Mouse (Mus musculus) effector memory CD4-positive, alpha-beta T cell, adult 5 months (primary cell): ENCODE data around the gene Ipo7. TPM values are rescaled to one million over a fixed set of nuclear protein-coding genes. Genes with fewer than 3 reads are reported as not detected.

Source experiments
- polyA plus RNA-seq: library from polyadenylated mRNA; unstranded; fragments of 100-300 nt; shearing (Covaris generic); gene quantifications from one replicate; pipeline ENCODE4 v1.2.1, GENCODE M21; 2017

Ipo7 gene
- polyA plus RNA-seq = 35.8 TPM

DNA sequence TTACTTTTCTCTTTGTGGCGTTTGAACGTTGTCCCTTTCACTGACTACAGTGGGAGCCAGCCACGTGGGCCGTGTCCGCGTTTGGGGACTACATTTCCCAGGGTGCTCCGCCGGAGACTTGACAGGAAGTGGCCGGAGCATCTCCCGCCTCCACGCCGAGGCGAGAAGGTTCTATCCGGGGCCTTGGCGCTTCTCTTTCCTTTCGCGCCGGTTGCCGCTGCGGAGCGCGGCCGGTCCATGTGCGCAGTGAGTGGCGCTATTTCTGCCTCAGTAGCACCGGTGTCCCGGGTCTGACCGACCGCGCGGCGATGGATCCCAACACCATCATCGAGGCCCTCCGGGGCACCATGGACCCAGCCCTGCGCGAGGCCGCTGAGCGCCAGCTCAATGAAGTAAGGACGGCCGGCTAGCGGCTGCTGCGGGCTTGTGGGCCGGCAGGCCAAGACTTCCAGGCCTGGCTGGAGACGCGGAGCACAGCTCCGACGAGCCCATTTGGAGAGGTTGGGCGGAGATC, at the start of gene Ipo7:
Gene Ipo7, plus strand, starts transcription at position 158 of the 514 bp plus-strand sequence.

DNA sequence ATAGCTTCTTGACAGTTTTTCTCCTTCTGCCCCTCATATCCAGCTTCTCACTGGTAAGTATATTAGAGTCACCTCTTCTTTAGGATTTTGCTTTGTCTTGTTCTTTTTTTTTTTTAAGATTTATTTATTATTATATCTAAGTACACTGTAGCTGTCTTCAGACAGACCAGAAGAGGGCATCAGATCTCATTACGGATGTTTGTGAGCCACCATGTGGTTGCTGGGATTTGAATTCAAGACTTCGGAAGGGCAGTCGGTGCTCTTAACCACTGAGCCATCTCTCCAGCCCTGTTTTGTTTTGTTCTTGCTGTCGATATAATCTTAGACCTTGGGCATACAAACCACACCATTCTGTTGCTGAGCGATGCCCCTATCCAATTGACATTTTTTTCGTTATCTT, 31.3 kb upstream of the Ipo7 start, which contains the start of gene Tmem41b:
Gene Tmem41b, minus strand, starts transcription at position 155 of the 400 bp plus-strand sequence.

DNA sequence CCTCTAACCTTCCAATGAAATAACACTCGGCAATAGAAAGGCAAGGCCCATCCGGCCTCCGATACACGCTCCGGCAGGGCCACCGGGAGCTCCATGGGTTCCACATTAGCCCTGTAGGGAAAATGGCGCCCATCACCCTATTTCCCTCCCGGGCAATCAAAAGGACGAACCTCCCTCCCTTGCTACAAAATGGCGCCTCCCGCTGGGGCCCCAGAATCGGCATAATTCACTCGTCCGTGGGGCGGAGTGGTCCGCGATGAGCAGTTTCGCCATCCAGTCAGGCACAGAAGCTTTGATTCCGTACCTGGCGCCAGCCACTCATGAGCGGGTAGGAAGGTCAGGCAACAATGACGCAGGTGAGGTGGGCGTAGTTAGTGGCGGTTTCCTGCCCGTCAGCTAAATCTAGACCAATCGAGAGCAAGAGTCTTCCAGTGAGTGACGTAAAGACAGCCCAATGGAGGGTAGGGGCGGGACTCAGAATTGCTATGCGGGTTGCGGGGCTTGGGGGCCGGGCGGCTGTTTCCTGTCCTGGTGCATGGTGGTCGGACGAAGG, 43.2 kb downstream of the Ipo7 start, which contains the start of gene Zfp143:
Gene Zfp143, plus strand, starts transcription at position 19 of the 553 bp plus-strand sequence.

Other genes with a start within 250 kb of the Ipo7 start
- 0.92 TPM for gene Nrip3, start 236.2 kb upstream of the Ipo7 start, polyA plus RNA-seq
- not detected for gene Scube2, start 152.6 kb upstream of the Ipo7 start, polyA plus RNA-seq
- 12.0 TPM for gene Dennd5a, start 57.8 kb upstream of the Ipo7 start, polyA plus RNA-seq
- gene Tmem41b, start 31.3 kb upstream of the Ipo7 start, polyA plus RNA-seq = 43.9 TPM
- 23.8 TPM for gene Zfp143, start 42.9 kb downstream of the Ipo7 start, polyA plus RNA-seq
- gene Wee1, start 103.8 kb downstream of the Ipo7 start, polyA plus RNA-seq = 1.7 TPM
- gene Swap70, start 203.4 kb downstream of the Ipo7 start, polyA plus RNA-seq = 7.9 TPM